Mouse (Mus musculus) cortical plate, adult 2 months (tissue): ENCODE data around the gene S1pr4.

Experiments used
- CTCF ChIP-seq: fragments of 200-500 bp; IDR thresholded peaks from 2 replicates; pipeline ENCODE4 v1.5.1; 2011; ENCODE audit warnings: mild to moderate bottlenecking, control low read depth, low read length; ENCODE audit not compliant: insufficient read depth; ENCODE audit errors: extremely low read depth
- POLR2A ChIP-seq: fragments of 200-500 bp; IDR thresholded peaks from 2 replicates; pipeline ENCODE4 v1.6.1; 2011; ENCODE audit warnings: mild to moderate bottlenecking, low read length, control low read depth; ENCODE audit not compliant: insufficient read depth; ENCODE audit errors: extremely low read depth

DNA sequence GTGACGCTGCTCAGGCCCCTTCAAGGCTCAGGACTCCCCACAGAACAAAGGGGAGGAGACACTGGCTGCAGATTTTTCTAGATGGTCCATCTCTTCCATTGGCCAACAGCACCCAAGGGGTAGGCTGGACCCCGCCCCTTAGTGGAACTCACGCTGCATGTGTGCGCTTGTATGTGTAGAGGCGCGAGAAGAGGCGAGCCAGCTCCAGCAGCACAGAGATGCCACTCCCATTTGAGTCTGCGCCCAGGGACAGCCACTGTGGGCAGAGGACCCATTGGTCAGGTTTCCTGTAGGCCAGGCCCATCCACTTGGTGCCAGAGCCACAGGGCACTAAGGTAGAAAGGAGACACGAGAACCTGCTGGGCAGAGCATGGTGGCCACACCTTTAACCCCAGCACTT, 8.9 kb downstream of the S1pr4 start:
- TF ChIP-seq CTCF (no peak), POLR2A (no peak)
